Mouse (Mus musculus): ENCODE results near the gene Nkx2-1. TPM values are rescaled to one million over a fixed set of nuclear protein-coding genes. Genes with fewer than 3 reads are reported as not detected.
A peak's percentile ranks its signal among the peaks of the same experiment; 100 is the strongest.

Nkx2-1 gene
- polyA plus RNA-seq (2016; fragmentation: Nextera tagmentation; extraction: Ambion mirVana): 12.0 and 14.3 TPM in 2 replicates

DNA sequence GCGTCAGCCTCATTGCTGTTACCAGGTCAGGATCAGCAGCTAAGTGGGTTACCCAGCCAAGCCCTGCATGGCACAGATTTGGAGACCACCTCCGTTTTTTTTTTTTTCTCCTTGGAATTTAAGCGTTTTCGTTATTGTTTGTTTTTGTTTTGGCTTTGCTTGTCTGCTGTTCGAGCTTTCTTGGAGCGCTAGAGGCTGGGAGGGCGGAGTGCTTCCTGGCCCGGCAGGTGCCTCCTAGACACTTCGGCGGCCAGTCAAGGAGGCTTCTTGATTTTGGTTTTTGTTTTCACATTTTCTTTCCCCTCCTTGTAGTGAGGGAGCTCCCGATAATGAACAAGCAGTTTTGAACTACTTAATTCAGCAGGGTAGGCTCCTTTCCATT is at the start of gene Nkx2-1:
Nkx2-1 (minus strand) TSS at position 25 of the 382 bp plus-strand sequence.
- no peak for DNase-seq (ENCODE audit: extremely low spot score, low spot score)
- under 1% methylated on average over 11 of the region's 11 CpGs for WGBS

DNA sequence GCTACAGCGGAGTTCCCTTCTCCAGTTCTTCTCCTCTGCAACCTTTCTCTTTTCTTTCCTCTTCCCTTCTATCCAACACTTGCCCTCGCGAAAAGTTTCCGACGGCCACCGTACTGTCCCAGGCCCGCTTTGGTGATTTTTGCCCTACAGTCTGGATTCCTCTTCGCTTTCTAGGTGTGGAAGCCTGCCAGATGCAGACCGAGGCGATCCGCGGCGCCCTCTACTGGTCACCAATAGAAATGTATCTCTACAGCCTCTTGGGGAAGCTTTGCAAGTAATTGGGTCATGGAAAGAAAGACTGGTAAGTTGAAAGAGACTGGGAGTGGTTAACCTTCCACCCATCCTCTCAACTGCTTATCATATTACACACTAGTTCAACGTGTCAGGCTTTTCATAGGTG is 4.4 kb upstream of the Nkx2-1 start:
- WGBS: under 1% methylated on average over 14 of the region's 14 CpGs
- H3K4me3 ChIP-seq: no peak overlapping the region
- peaks cover 10% of the 10 kb centered on the region for H3K4me1 ChIP-seq
- H3K27me3 ChIP-seq (ENCODE audit: poor library complexity, severe bottlenecking): peaks cover 98% of the 10 kb centered on the region
- no peaks in the 10 kb centered on the region for H3K36me3 ChIP-seq (replicated peaks)
- no peaks in the 10 kb centered on the region for H3K9me3 ChIP-seq
- no peak overlapping the region for H3K27ac ChIP-seq
- peak; percentile 78 for DNase-seq (ENCODE audit: extremely low spot score, low spot score)

More for the DNA sequence above, at the start of gene Nkx2-1:
- Histone ChIP-seq H3K4me1 (peaks cover 35% of the 10 kb centered on the region), H3K4me3 (peak within 1 kb of the TSS; percentile 47), H3K27me3 (ENCODE audit: poor library complexity, severe bottlenecking) (peaks cover 100% of the 10 kb centered on the region), H3K36me3 (replicated peaks) (no peaks in the 10 kb centered on the region), H3K27ac (peak within 1 kb of the TSS; percentile 82), H3K9me3 (no peaks in the 10 kb centered on the region)

DNA sequence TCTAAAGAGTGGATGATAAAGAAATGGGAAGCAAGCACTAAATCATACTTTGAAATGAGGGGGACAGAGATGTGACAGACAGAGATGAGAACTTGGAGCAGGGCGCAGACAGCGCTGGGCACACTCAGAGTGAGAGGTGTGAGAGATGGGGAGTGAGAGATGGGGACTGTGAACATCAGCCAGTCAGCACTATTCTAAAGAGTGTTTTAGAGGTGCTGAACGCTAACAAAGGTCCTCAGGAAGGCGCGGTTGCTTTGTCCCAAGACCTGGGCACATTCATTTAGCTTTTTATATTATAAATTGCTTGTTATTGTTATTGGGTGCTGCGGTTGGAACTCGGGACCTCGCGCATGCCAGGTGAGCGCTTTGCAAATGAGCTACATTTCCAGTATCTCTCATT is 3.9 kb upstream of the Nkx2-1 start:
- no peak overlapping the region for H3K27ac ChIP-seq
- no peaks in the 10 kb centered on the region for H3K36me3 ChIP-seq (replicated peaks)
- peaks cover 15% of the 10 kb centered on the region for H3K4me1 ChIP-seq
- no peaks in the 10 kb centered on the region for H3K9me3 ChIP-seq
- WGBS: 2% methylated on average over 10 of the region's 10 CpGs
- no peak overlapping the region for H3K4me3 ChIP-seq
- no peak for DNase-seq (ENCODE audit: extremely low spot score, low spot score)
- peaks cover 98% of the 10 kb centered on the region for H3K27me3 ChIP-seq (ENCODE audit: poor library complexity, severe bottlenecking)

DNA sequence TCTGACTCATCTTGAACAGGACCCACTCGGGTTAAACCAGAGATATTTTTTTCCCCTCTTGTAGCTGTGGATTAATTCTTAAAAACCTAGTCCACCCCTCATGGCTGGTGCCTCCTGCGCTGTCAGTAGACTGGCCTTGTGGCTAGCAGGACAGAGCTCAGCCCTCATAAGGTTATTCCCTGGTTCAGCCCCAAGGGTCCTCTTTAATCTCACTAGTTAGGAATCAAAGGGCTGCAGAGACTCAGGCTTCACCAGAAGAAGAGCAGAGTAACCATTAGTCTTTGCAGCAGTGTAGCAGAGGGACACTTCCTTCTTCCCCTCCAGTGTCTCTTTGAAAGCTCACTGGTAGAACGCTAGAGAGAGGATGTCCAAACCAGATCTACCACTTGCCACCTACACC is 1.9 kb upstream of the Nkx2-1 start:
- H3K27ac ChIP-seq: no peak overlapping the region
- no peak overlapping the region for H3K4me3 ChIP-seq
- DNase-seq (ENCODE audit: extremely low spot score, low spot score): no peak
- peaks cover 100% of the 10 kb centered on the region for H3K27me3 ChIP-seq (ENCODE audit: poor library complexity, severe bottlenecking)
- peaks cover 28% of the 10 kb centered on the region for H3K4me1 ChIP-seq
- H3K9me3 ChIP-seq: no peaks in the 10 kb centered on the region
- no peaks in the 10 kb centered on the region for H3K36me3 ChIP-seq (replicated peaks)
- 5% methylated on average over 3 of the region's 3 CpGs for WGBS

DNA sequence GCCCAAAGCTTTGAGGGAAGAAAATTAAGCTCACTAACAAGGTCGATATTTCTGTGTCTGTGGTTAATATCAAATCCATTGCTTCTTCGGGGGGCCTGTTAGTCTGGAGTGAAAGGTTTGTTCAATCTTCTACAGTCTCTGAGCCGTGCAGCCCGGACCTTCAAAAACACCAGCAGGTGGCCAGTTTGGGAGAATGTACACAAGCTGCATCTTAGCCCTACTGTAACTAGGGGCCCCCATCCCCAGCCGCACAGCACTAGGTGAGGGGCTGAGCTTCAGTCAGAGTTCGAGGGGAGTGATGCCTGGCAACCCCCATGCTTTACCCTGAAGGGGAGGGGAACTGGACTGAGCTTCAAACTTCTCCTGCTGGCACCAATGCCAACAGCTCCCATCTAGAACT is 1.2 kb upstream of the Nkx2-1 start:
- no peak overlapping the region for H3K27ac ChIP-seq
- peaks cover 100% of the 10 kb centered on the region for H3K27me3 ChIP-seq (ENCODE audit: poor library complexity, severe bottlenecking)
- H3K4me3 ChIP-seq: peak overlapping the region; percentile 47; the same call in 1 of the 2 replicates
- no peaks in the 10 kb centered on the region for H3K9me3 ChIP-seq
- no peaks in the 10 kb centered on the region for H3K36me3 ChIP-seq (replicated peaks)
- no peak for DNase-seq (ENCODE audit: extremely low spot score, low spot score)
- peaks cover 34% of the 10 kb centered on the region for H3K4me1 ChIP-seq
- 2% methylated on average over 6 of the region's 6 CpGs for WGBS

DNA sequence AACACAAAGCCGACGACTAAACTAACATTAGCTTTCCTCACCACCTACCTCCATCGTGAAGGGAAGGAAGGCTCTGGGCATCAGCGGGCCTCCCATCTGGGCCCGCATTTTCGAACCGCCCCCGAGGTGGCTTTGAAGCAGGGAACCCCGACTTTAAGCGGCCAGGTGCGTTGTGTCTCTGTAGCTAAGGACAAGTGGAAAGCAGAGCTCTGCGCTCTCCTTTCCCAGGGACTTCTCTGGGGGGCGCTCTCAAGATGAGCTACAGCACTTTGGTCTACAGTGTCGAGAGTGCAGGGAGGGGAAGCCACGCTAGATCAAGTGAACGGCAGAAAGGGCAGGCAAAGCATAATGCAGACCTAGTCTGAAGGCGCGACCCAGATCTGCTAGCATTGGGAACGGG is 634 bp upstream of the Nkx2-1 start:
- Histone ChIP-seq H3K4me1 (peaks cover 35% of the 10 kb centered on the region), H3K4me3 (peak overlapping the region; percentile 47), H3K9me3 (no peaks in the 10 kb centered on the region), H3K27me3 (ENCODE audit: poor library complexity, severe bottlenecking) (peaks cover 100% of the 10 kb centered on the region), H3K36me3 (replicated peaks) (no peaks in the 10 kb centered on the region), H3K27ac (peak overlapping the region; percentile 82; the same call in 1 of the 2 replicates)
- WGBS: under 1% methylated on average over 19 of the region's 19 CpGs
- peak; percentile 41 for DNase-seq (ENCODE audit: extremely low spot score, low spot score)

DNA sequence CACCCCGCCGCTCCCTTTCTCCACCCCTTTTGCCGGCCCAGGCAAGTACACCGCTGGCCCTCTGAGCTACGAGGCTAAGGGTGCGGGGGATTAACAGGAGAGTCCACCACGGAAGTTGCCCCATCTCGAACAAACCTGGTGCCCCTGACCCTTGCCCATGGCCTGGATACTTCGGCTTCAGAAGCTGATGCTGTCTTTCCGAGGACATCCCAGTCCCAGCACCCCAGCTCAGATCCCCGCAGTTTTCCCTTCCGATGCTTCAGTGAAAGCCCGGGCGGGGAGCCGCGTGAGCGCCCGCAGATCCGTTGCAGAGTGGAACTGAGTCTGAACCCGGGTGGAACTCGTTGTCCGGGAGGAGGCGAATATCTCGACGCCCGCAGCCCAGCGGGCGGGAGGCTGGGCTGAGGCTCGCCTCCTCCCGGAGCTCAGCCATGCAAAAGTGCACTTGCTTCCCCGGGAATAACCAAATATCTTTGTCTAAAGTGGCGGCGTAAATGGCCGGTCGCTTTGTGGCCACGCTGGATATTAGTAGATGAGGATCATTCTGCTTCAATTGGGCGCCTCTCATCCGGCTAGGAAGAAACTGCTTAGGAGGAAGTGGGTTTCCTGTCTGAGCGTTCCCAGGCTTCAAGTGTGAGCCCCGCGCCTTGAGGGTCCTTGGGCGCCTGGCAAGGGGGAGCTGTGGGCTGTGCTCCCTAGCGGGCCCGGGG is 379 bp downstream of the Nkx2-1 start:
- no peaks in the 10 kb centered on the region for H3K36me3 ChIP-seq (replicated peaks)
- under 1% methylated on average over 44 of the region's 44 CpGs for WGBS

DNA sequence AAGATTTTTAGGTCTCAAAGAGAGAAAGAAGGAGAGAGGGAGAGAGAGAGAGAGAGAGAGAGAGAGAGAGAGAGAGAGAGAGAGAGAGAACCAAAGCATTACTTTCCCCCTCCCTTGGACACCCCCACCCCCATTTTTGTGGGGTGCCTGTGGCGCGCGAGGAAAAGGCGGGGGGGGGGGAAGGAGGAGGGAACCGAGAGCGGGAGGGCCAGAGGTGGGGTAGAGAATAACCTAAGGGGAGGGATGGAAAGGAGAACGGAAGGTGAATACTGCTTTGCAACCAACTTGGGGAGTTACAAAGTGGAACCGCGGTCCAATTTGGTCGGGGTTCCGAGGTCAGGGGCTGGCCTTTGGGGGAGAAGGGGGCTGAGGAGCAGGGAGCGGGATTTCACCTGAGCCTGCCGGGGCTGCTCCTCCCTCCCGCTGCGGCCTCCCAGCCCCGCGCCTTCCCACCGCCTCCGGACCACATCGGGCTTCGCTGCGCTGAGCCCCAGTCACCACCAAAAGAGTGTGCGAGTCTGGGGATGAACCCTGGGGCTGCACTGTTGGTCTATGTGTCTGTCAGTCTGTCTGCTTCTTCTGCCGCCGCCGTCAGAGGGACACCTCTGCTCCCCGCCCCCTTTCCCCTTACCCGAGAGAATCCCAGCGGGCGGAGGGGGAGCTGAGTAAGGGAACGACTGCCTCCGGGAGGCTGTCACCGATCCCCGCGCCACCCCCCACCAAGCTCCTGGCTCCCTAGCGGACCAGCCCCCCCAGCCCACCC is 1.1 kb downstream of the Nkx2-1 start:
- WGBS: under 1% methylated on average over 31 of the region's 36 CpGs
- Histone ChIP-seq H3K27me3 (ENCODE audit: poor library complexity, severe bottlenecking) (peaks cover 100% of the 10 kb centered on the region), H3K27ac (peak overlapping the region; percentile 82), H3K4me1 (peaks cover 31% of the 10 kb centered on the region), H3K36me3 (replicated peaks) (no peaks in the 10 kb centered on the region), H3K9me3 (no peaks in the 10 kb centered on the region), H3K4me3 (peak overlapping the region; percentile 47)
- DNase-seq (ENCODE audit: extremely low spot score, low spot score): peak; percentile 47

More for the DNA sequence above, 379 bp downstream of the Nkx2-1 start:
- DNase-seq (ENCODE audit: extremely low spot score, low spot score): peak; percentile 44
- Histone ChIP-seq H3K4me1 (peaks cover 35% of the 10 kb centered on the region), H3K27ac (peak overlapping the region; percentile 82), H3K4me3 (peak overlapping the region; percentile 47), H3K9me3 (no peaks in the 10 kb centered on the region), H3K27me3 (ENCODE audit: poor library complexity, severe bottlenecking) (peaks cover 100% of the 10 kb centered on the region)

DNA sequence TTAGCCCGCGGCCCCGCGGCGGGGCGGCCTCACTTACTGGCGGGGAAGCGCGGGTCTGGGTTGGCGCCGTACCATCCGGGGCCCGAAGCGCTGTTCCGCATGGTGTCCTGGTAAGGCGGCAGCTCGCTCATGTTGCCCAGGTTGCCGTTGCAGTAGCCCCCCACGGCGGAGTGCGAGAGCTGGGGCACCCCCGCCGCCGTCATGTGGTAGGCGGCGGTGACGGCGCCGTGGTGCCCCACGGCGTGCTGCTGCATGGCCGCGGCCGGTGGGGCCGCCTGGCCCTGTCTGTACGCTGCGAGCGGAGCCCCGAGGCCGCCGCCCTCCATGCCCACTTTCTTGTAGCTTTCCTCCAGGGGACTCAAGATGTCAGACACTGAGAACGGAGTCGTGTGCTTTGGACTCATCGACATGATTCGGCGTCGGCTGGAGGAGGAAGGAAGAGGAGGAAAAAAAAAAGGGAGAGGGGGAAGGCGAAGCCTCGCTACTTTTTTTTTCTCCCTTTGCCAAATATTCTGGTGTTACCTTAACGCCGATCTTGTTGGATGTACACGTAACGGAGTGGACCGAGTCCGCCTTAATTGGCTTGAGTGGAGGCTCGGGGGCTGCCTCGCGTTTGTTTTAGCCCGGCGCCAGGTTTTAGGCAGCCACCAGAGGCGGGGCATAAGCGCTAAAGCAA is 1.9 kb downstream of the Nkx2-1 start:
- Histone ChIP-seq H3K9me3 (no peaks in the 10 kb centered on the region), H3K4me1 (peaks cover 31% of the 10 kb centered on the region), H3K36me3 (replicated peaks) (no peaks in the 10 kb centered on the region), H3K27me3 (ENCODE audit: poor library complexity, severe bottlenecking) (peaks cover 100% of the 10 kb centered on the region), H3K4me3 (peak overlapping the region; percentile 47), H3K27ac (peak overlapping the region; percentile 82)
- WGBS: under 1% methylated on average over 62 of the region's 62 CpGs
- peak; percentile 49 for DNase-seq (ENCODE audit: extremely low spot score, low spot score)

DNA sequence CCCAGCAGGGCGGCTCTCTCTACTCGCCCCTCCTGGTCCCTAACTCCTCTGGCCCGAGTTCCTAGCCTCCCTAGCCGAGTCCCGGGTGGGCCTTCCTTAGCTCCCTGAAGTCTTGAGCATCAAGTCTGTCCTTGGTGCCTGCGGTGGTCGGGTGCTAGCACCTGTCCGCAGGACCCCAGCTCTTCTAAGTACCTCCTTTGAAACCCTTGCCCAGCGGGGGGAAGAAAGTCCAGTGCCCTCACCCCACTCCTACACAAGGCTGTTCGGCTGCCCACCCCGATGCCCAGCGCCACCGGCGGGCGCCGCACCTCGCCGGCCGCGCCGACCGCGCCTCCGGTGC is 2.4 kb downstream of the Nkx2-1 start:
- Histone ChIP-seq H3K4me1 (peaks cover 31% of the 10 kb centered on the region), H3K27ac (peak overlapping the region; percentile 82), H3K4me3 (peak overlapping the region; percentile 47), H3K9me3 (no peaks in the 10 kb centered on the region), H3K27me3 (ENCODE audit: poor library complexity, severe bottlenecking) (peaks cover 100% of the 10 kb centered on the region), H3K36me3 (replicated peaks) (no peaks in the 10 kb centered on the region)
- 1% methylated on average over 24 of the region's 24 CpGs for WGBS
- peak; percentile 59 for DNase-seq (ENCODE audit: extremely low spot score, low spot score)

DNA sequence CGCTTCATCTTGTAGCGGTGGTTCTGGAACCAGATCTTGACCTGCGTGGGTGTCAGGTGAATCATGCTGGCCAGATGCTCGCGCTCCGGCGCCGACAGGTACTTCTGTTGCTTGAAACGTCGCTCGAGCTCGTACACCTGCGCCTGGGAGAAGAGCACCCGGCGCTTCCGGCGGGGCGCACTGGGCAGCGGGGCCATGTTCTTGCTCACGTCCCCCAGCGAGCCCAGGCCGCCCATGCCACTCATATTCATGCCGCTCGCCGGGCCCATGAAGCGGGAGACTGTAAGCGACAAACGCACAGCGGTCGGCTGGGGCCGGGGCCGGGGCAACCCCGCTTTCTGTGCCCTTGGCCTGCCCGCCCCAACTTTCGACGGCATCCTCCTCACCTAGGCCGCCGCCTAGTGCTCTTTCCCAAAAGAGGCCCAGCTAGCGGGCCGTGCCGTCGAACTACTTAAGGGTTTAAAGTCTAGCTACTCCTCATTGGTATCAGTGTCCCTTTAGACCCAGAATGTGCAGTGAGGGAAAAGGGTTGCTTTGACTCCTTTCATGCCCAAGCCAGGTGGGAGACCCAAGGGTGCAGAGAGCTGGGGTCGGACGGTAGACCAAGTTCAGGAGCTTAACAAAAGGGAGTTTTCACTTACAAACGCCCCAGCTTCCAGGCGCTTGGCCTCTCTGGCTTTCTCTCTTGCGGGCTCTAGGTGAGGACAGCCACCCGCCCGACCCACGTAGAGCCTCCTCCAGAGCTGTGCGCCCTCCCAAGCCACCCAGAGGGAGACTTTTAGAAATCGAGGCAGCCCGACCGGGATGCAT is 3.0 kb downstream of the Nkx2-1 start:
- DNase-seq (ENCODE audit: extremely low spot score, low spot score): peak; percentile 66
- Histone ChIP-seq H3K9me3 (no peaks in the 10 kb centered on the region), H3K4me3 (peak overlapping the region; percentile 47), H3K36me3 (replicated peaks) (no peaks in the 10 kb centered on the region), H3K27me3 (ENCODE audit: poor library complexity, severe bottlenecking) (peaks cover 100% of the 10 kb centered on the region), H3K27ac (peak overlapping the region; percentile 82), H3K4me1 (peaks cover 31% of the 10 kb centered on the region)
- under 1% methylated on average over 54 of the region's 54 CpGs for WGBS

DNA sequence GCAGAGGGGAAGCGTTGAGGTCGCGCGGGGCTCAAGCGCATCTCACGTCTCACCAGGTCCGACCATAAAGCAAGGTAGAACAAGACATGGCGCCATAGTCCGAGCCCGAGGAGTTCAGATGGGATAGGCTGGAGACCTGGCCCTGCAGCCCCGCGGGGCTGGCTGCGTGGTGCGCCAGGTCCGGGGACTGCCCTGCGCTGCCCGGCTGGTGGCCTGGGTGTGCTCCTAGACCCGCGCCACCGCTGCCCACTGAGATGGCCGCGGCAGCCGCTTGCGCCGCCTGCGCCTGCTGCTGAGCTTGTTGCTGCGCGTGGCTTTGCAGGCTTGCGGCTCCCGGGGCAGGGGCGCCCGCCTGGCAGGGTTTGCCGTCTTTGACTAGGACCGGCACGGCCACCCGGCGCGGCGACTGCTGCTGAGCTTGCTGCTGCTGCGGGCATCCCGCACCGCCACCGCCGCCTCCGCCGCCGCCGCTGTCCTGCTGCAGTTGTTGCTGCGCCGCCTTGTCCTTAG is 3.7 kb downstream of the Nkx2-1 start:
- under 1% methylated on average over 50 of the region's 50 CpGs for WGBS
- H3K36me3 ChIP-seq (replicated peaks): no peaks in the 10 kb centered on the region
- DNase-seq (ENCODE audit: extremely low spot score, low spot score): no peak
- H3K27me3 ChIP-seq (ENCODE audit: poor library complexity, severe bottlenecking): peaks cover 100% of the 10 kb centered on the region
- no peaks in the 10 kb centered on the region for H3K9me3 ChIP-seq
- peaks cover 31% of the 10 kb centered on the region for H3K4me1 ChIP-seq
- H3K4me3 ChIP-seq: peak overlapping the region; percentile 47
- H3K27ac ChIP-seq: peak overlapping the region; percentile 82
